13 mouse cellular contexts compared by ENCODE assay signal in the genomic region with DNA sequence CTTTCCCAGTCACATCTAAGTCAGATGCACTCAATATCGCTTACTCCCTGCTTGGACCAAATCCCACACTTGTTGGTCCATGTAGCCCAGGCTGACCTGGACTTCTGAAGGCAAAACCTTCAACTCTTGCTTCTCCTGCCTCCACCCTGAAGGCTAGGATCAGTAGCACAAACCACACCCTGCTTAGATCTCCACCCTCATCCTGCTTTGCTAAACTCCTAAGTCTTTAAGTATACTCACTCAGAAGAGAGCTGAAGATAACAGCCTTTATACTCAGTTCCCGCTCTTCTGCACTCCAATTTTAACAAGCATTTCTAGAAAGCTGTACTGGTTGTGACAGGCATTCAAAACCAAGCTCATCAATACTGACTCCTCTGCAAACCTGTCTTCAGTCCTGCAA. TPM values are rescaled to one million over a fixed set of nuclear protein-coding genes. Genes with fewer than 3 reads are reported as not detected.
DNase-seq lines count a peak whose midpoint lies in the region; ATAC-seq and TF ChIP-seq lines count a peak whose summit lies in the region.
"Had no signal": no experiment of that assay in that cellular context is flagged by ENCODE, and none has a peak within 500 bp of the region (broad histone marks: within the 10 kb centered on the region; RNA-seq: fewer than 3 reads in every experiment).

No protein-coding gene starts in this region.

- no peak for ATAC-seq in hindbrain, embryonic 11.5 days (ENCODE audit: low FRiP score)
- ATAC-seq in liver, embryonic 11.5 days (replicated peaks; ENCODE audit: low FRiP score): no peak

- peak overlapping the region; percentile 85; the same call in 1 of the 2 replicates for H3K4me3 ChIP-seq in hindbrain, embryonic 10.5 days
- no peak overlapping the region for H3K4me3 ChIP-seq in hindbrain, embryonic 11.5 days (ENCODE audit: low read depth, low read length)
- H3K4me3 ChIP-seq in ES-Bruce4 (ENCODE audit: low read depth, low read length): no peak overlapping the region
- peak overlapping the region; percentile 1 for H3K4me3 ChIP-seq in bone marrow, adult 2 months (replicated peaks; ENCODE audit: control insufficient read depth, low read depth, low read length)
- peak overlapping the region; percentile 77 for H3K4me3 ChIP-seq in liver, embryonic 11.5 days (ENCODE audit: low read depth, low read length)

- DNase-seq in hindbrain, embryonic 10.5 days (ENCODE audit: low spot score): no peak
- no peak for DNase-seq in hindbrain, embryonic 11.5 days (ENCODE audit: low spot score)
- DNase-seq in liver, embryonic 11.5 days (ENCODE audit: low spot score): no peak
- DNase-seq in layer of hippocampus, adult 8-10 months (ENCODE audit: low spot score in 2 of 2): no peak
- no peak for DNase-seq in ovary, postnatal 14 days (ENCODE audit: low spot score)
- DNase-seq in retina, embryonic 14.5 days (ENCODE audit: low spot score): no peak
- DNase-seq: adrenal gland, postnatal 14 days; cerebellum, postnatal 25 days; kidney, adult 2 months; thymus, postnatal 25 days had no signal

- no peak overlapping the region for H3K27ac ChIP-seq in hindbrain, embryonic 10.5 days
- H3K27ac ChIP-seq in hindbrain, embryonic 11.5 days (ENCODE audit: low read depth, low read length): no peak overlapping the region
- peak overlapping the region; percentile 29; the same call in 1 of the 2 replicates for H3K27ac ChIP-seq in ES-Bruce4 (ENCODE audit: insufficient read depth, low read length)
- H3K27ac ChIP-seq in bone marrow, adult 2 months (ENCODE audit: control insufficient read depth, insufficient read depth, low read depth, low read length, poor library complexity): peak overlapping the region; percentile 3; the same call in 1 of the 2 replicates
- H3K27ac ChIP-seq in liver, embryonic 11.5 days (ENCODE audit: low read depth, low read length): peak overlapping the region; percentile 90

- H3K27me3 ChIP-seq in hindbrain, embryonic 10.5 days (ENCODE audit: insufficient read depth, poor library complexity, severe bottlenecking): no peaks in the 10 kb centered on the region
- no peaks in the 10 kb centered on the region for H3K27me3 ChIP-seq in hindbrain, embryonic 11.5 days (ENCODE audit: control insufficient read depth, insufficient read depth, low read length)
- H3K27me3 ChIP-seq in ES-Bruce4 (ENCODE audit: control insufficient read depth, insufficient read depth, low read length, poor library complexity, severe bottlenecking): no peaks in the 10 kb centered on the region
- H3K27me3 ChIP-seq in liver, embryonic 11.5 days (replicated peaks; ENCODE audit: control insufficient read depth, insufficient read depth, low read length): no peaks in the 10 kb centered on the region

- TF ChIP-seq POLR2A in ES-Bruce4 (IDR thresholded peaks at IDR 0.05; ENCODE audit: insufficient read depth, low read length): no peak
- TF ChIP-seq POLR2A in bone marrow, adult 2 months (IDR thresholded peaks at IDR 0.05; ENCODE audit: borderline replicate concordance, control insufficient read depth, low read depth, low read length): no peak

- H3K36me3 ChIP-seq in hindbrain, embryonic 10.5 days: peaks cover 29% of the 10 kb centered on the region
- H3K36me3 ChIP-seq in hindbrain, embryonic 11.5 days (ENCODE audit: control insufficient read depth, insufficient read depth, low read length): peaks cover 7% of the 10 kb centered on the region
- peaks cover 26% of the 10 kb centered on the region for H3K36me3 ChIP-seq in ES-Bruce4 (ENCODE audit: control insufficient read depth, insufficient read depth, low read length, poor library complexity, severe bottlenecking)
- peaks cover 12% of the 10 kb centered on the region for H3K36me3 ChIP-seq in liver, embryonic 11.5 days (ENCODE audit: control insufficient read depth, insufficient read depth, low read length)

- 97% methylated on average over 2 of the region's 2 CpGs for WGBS in hindbrain, embryonic 10.5 days
- 95% methylated on average over 2 of the region's 2 CpGs for WGBS in hindbrain, embryonic 11.5 days
- WGBS in bone marrow, adult 2 months: 82% methylated on average over 2 of the region's 2 CpGs
- 81% methylated on average over 2 of the region's 2 CpGs for WGBS in liver, embryonic 11.5 days

- peaks cover 5% of the 10 kb centered on the region for H3K4me1 ChIP-seq in hindbrain, embryonic 10.5 days (replicated peaks)
- no peaks in the 10 kb centered on the region for H3K4me1 ChIP-seq in hindbrain, embryonic 11.5 days (replicated peaks; ENCODE audit: control insufficient read depth, insufficient read depth, low read length)
- no peaks in the 10 kb centered on the region for H3K4me1 ChIP-seq in ES-Bruce4 (ENCODE audit: control insufficient read depth, insufficient read depth, low read length)
- peaks cover 2% of the 10 kb centered on the region; the same call in 1 of the 2 replicates for H3K4me1 ChIP-seq in bone marrow, adult 2 months (ENCODE audit: control insufficient read depth, insufficient read depth, low read length)
- H3K4me1 ChIP-seq in liver, embryonic 11.5 days (replicated peaks; ENCODE audit: control insufficient read depth, insufficient read depth, low read length): peaks cover 12% of the 10 kb centered on the region; the same call in 1 of the 2 replicates

- no peak overlapping the region for H3K4me2 ChIP-seq in hindbrain, embryonic 11.5 days (replicated peaks; ENCODE audit: low read depth, low read length)
- H3K4me2 ChIP-seq in liver, embryonic 11.5 days: peak overlapping the region; percentile 77

- H3K9me3 ChIP-seq in hindbrain, embryonic 10.5 days: no peaks in the 10 kb centered on the region
- no peaks in the 10 kb centered on the region for H3K9me3 ChIP-seq in hindbrain, embryonic 11.5 days (ENCODE audit: control insufficient read depth, low read length)
- no peaks in the 10 kb centered on the region for H3K9me3 ChIP-seq in ES-Bruce4 (replicated peaks; ENCODE audit: control insufficient read depth, insufficient read depth, low read length, poor library complexity, severe bottlenecking)
- H3K9me3 ChIP-seq in liver, embryonic 11.5 days (ENCODE audit: control insufficient read depth, low read length): no peaks in the 10 kb centered on the region

- H3K9ac ChIP-seq in hindbrain, embryonic 11.5 days (ENCODE audit: low read depth, low read length): no peak overlapping the region
- H3K9ac ChIP-seq in ES-Bruce4 (ENCODE audit: low read depth, poor library complexity, severe bottlenecking): peak overlapping the region; percentile 97
- H3K9ac ChIP-seq in liver, embryonic 11.5 days (ENCODE audit: low read depth, low read length): peak overlapping the region; percentile 97

- no peak for TF ChIP-seq CTCF in ES-Bruce4 (IDR thresholded peaks at IDR 0.05; ENCODE audit: low read depth, low read length)
- no peak for TF ChIP-seq CTCF in bone marrow, adult 2 months (IDR thresholded peaks at IDR 0.05; ENCODE audit: control insufficient read depth, insufficient read depth, low read length)

- no peak for TF ChIP-seq EP300 in ES-Bruce4 (IDR thresholded peaks at IDR 0.05; ENCODE audit: insufficient read depth, low read depth, low read length)

RNA-seq across cellular contexts. Expression of gene Rps29, which starts 1.9 kb away (rescaled TPM):
- polyA plus RNA-seq in hindbrain, embryonic 10.5 days (2016; fragmentation: Nextera tagmentation; extraction: Ambion mirVana): 1,324 and 1,340 TPM in 2 replicates
- polyA plus RNA-seq in hindbrain, embryonic 11.5 days (2014; fragmentation: Nextera tagmentation; extraction: Ambion mirVana): 1,259 and 1,264 TPM in 2 replicates
- polyA plus RNA-seq in ES-Bruce4 (2011; ENCODE audit: insufficient read depth, insufficient read length, low read depth, missing spikeins): 1,335 and 1,350 TPM in 2 replicates
- 1,025 and 1,436 TPM in 2 replicates for polyA plus RNA-seq in bone marrow, adult 2 months (2011; ENCODE audit: insufficient read depth, insufficient read length, low replicate concordance, missing spikeins)
- 1,745 and 1,937 TPM in 2 replicates for polyA plus RNA-seq in liver, embryonic 11.5 days (2014; fragmentation: Nextera tagmentation; extraction: Ambion mirVana)
- 1,000 to 10,000 TPM; 1,074 to 1,561 (median 1,323) TPM for total RNA-seq in layer of hippocampus, adult 8-10 months (2022)

RNA-seq across cellular contexts. Expression of gene Lrr1, which starts 11.5 kb away (rescaled TPM):
- 28.3 and 31.8 TPM in 2 replicates for polyA plus RNA-seq in hindbrain, embryonic 10.5 days (2016; fragmentation: Nextera tagmentation; extraction: Ambion mirVana)
- 23.6 and 27.2 TPM in 2 replicates for polyA plus RNA-seq in hindbrain, embryonic 11.5 days (2014; fragmentation: Nextera tagmentation; extraction: Ambion mirVana)
- 7.5 and 10.3 TPM in 2 replicates for polyA plus RNA-seq in ES-Bruce4 (2011; ENCODE audit: insufficient read depth, insufficient read length, low read depth, missing spikeins)
- 14.2 and 17.3 TPM in 2 replicates for polyA plus RNA-seq in bone marrow, adult 2 months (2011; ENCODE audit: insufficient read depth, insufficient read length, low replicate concordance, missing spikeins)
- 28.5 and 33.5 TPM in 2 replicates for polyA plus RNA-seq in liver, embryonic 11.5 days (2014; fragmentation: Nextera tagmentation; extraction: Ambion mirVana)
- not detected for total RNA-seq in layer of hippocampus, adult 8-10 months (2022)
- total RNA-seq: left cerebral cortex, postnatal 36 days had no signal
- polyA plus RNA-seq: kidney, adult 2 months had no signal

RNA-seq across cellular contexts. Expression of gene Rpl36al, which starts 26.8 kb away (rescaled TPM):
- 497 and 532 TPM in 2 replicates for polyA plus RNA-seq in hindbrain, embryonic 10.5 days (2016; fragmentation: Nextera tagmentation; extraction: Ambion mirVana)
- 461 and 473 TPM in 2 replicates for polyA plus RNA-seq in hindbrain, embryonic 11.5 days (2014; fragmentation: Nextera tagmentation; extraction: Ambion mirVana)
- polyA plus RNA-seq in ES-Bruce4 (2011; ENCODE audit: insufficient read depth, insufficient read length, low read depth, missing spikeins): 699 and 714 TPM in 2 replicates
- polyA plus RNA-seq in bone marrow, adult 2 months (2011; ENCODE audit: insufficient read depth, insufficient read length, low replicate concordance, missing spikeins): 622 and 901 TPM in 2 replicates
- 999 and 1,044 TPM in 2 replicates for polyA plus RNA-seq in liver, embryonic 11.5 days (2014; fragmentation: Nextera tagmentation; extraction: Ambion mirVana)
- total RNA-seq in layer of hippocampus, adult 8-10 months (2022): 100 to 1,000 TPM; 153 to 207 (median 179) TPM

RNA-seq across cellular contexts. Expression of gene Mgat2, which starts 26.9 kb away (rescaled TPM):
- 33.9 and 35.6 TPM in 2 replicates for polyA plus RNA-seq in hindbrain, embryonic 10.5 days (2016; fragmentation: Nextera tagmentation; extraction: Ambion mirVana)
- polyA plus RNA-seq in hindbrain, embryonic 11.5 days (2014; fragmentation: Nextera tagmentation; extraction: Ambion mirVana): 35.9 and 37.7 TPM in 2 replicates
- polyA plus RNA-seq in ES-Bruce4 (2011; ENCODE audit: insufficient read depth, insufficient read length, low read depth, missing spikeins): 23.9 and 24.8 TPM in 2 replicates
- polyA plus RNA-seq in bone marrow, adult 2 months (2011; ENCODE audit: insufficient read depth, insufficient read length, low replicate concordance, missing spikeins): 7.5 and 13.2 TPM in 2 replicates
- 44.9 and 50.7 TPM in 2 replicates for polyA plus RNA-seq in liver, embryonic 11.5 days (2014; fragmentation: Nextera tagmentation; extraction: Ambion mirVana)
- 10 to 100 TPM; 26.7 to 28.9 (median 27.3) TPM for total RNA-seq in layer of hippocampus, adult 8-10 months (2022)

RNA-seq across cellular contexts. Expression of gene Gm49383, which starts 39.8 kb away (rescaled TPM):
- 44.2 and 59.3 TPM in 2 replicates for polyA plus RNA-seq in hindbrain, embryonic 10.5 days (2016; fragmentation: Nextera tagmentation; extraction: Ambion mirVana)
- 33.2 and 35.8 TPM in 2 replicates for polyA plus RNA-seq in hindbrain, embryonic 11.5 days (2014; fragmentation: Nextera tagmentation; extraction: Ambion mirVana)
- 15.1 and 15.4 TPM in 2 replicates for polyA plus RNA-seq in ES-Bruce4 (2011; ENCODE audit: insufficient read depth, insufficient read length, low read depth, missing spikeins)
- polyA plus RNA-seq in bone marrow, adult 2 months (2011; ENCODE audit: insufficient read depth, insufficient read length, low replicate concordance, missing spikeins): 3.0 TPM in 1 of 2 replicates, not detected in the other
- 28.6 and 29.8 TPM in 2 replicates for polyA plus RNA-seq in liver, embryonic 11.5 days (2014; fragmentation: Nextera tagmentation; extraction: Ambion mirVana)
- 1 to 10 TPM; 6.2 to 8.3 (median 7.0) TPM for total RNA-seq in layer of hippocampus, adult 8-10 months (2022)

Comparison
In these comparisons a context has a peak if more than half of its experiments do, and no peak if none do; other contexts are left out.
1. H3K4me3 ChIP-seq: peak in hindbrain, embryonic 10.5 days (single experiment), bone marrow, adult 2 months (single experiment) and liver, embryonic 11.5 days (single experiment); none in hindbrain, embryonic 11.5 days (single experiment) and ES-Bruce4 (single experiment).
2. H3K27ac ChIP-seq: peak in ES-Bruce4 (single experiment), bone marrow, adult 2 months (single experiment) and liver, embryonic 11.5 days (single experiment); none in hindbrain, embryonic 10.5 days (single experiment) and hindbrain, embryonic 11.5 days (single experiment).